Mouse (Mus musculus) heart, embryonic 14.5 days (tissue): ENCODE results near the gene 2010109A12Rik. TPM values are rescaled to one million over a fixed set of nuclear protein-coding genes. Genes with fewer than 3 reads are reported as not detected.

Experiments used
- ATAC-seq: fragments of 200-750 bp; cut with Nextera tagmentation; 2 replicates; pipeline ENCODE4 v1.8.0; 2017; ENCODE audit warnings: low read depth, moderate TSS enrichment; ENCODE audit not compliant: insufficient number of reproducible peaks, insufficient read depth, low FRiP score
- H3K27ac ChIP-seq, 2 experiments: fragments of 200-500 bp in 1 of 2; fragments of 300-500 bp in 1 of 2; sonication (generic) in 1 of 2; replicated peaks in 1 of 2; 2 replicates each; pipeline ENCODE4 v1.5.1; 2012 to 2014; ENCODE audit warnings: low read depth in 2 of 2, low read length in 2 of 2, control low read depth in 1 of 2, mild to moderate bottlenecking in 1 of 2, mixed read lengths in 1 of 2; ENCODE audit not compliant: control insufficient read depth in 1 of 2, insufficient read depth in 1 of 2
- H3K27me3 ChIP-seq: fragments of 300-500 bp; sonication (generic); 2 replicates; pipeline ENCODE4 v1.6.1; 2014; ENCODE audit warnings: mild to moderate bottlenecking, low read length, control low read depth; ENCODE audit not compliant: control insufficient read depth, insufficient read depth
- H3K36me3 ChIP-seq: fragments of 300-500 bp; sonication (generic); 2 replicates; pipeline ENCODE4 v1.6.1; 2014; ENCODE audit warnings: mild to moderate bottlenecking, control low read depth, low read length, mixed read lengths; ENCODE audit not compliant: control insufficient read depth, insufficient read depth
- H3K4me1 ChIP-seq, 2 experiments: fragments of 200-500 bp in 1 of 2; fragments of 300-500 bp in 1 of 2; sonication (generic) in 1 of 2; 2 replicates each; pipeline ENCODE4 v1.6.1; 2012 to 2014; ENCODE audit warnings: low read length in 2 of 2, control low read depth in 1 of 2, mixed read lengths in 1 of 2; ENCODE audit not compliant: control insufficient read depth in 2 of 2, insufficient read depth in 2 of 2
- H3K4me2 ChIP-seq: fragments of 300-500 bp; sonication (generic); 2 replicates; pipeline ENCODE4 v1.6.1; 2014; ENCODE audit warnings: mild to moderate bottlenecking, low read length
- H3K4me3 ChIP-seq, 2 experiments: fragments of 200-500 bp in 1 of 2; fragments of 300-500 bp in 1 of 2; sonication (generic) in 1 of 2; 2 replicates each; pipeline ENCODE4 v1.5.1; 2012 to 2014; ENCODE audit warnings: low read length in 2 of 2, mild to moderate bottlenecking in 2 of 2, control low read depth in 1 of 2, low read depth in 1 of 2, moderate library complexity in 1 of 2; ENCODE audit not compliant: control insufficient read depth in 1 of 2, insufficient read depth in 1 of 2
- H3K9ac ChIP-seq: fragments of 300-500 bp; sonication (generic); 2 replicates; pipeline ENCODE4 v1.6.1; 2014; ENCODE audit warnings: mild to moderate bottlenecking, low read length
- H3K9me3 ChIP-seq: fragments of 300-500 bp; sonication (generic); 2 replicates; pipeline ENCODE4 v1.6.1; 2016; ENCODE audit warnings: low read length, control low read depth; ENCODE audit not compliant: control insufficient read depth
- WGBS: fragments of 180-500 bp; shearing (Covaris S2); extraction: QIAGEN DNeasy Blood & Tissue Kit; methylation state at CpG from one replicate; pipeline ENCODE4 v1.1.7; 2014; 5-methylcytosine and 5-hydroxymethylcytosine counted together
- polyA plus RNA-seq: library from polyadenylated mRNA; unstranded; fragments of >200 nt; fragmentation: Nextera tagmentation; extraction: Ambion mirVana; gene quantifications from 2 replicates; pipeline ENCODE4 v1.2.1, GENCODE M21; 2014

2010109A12Rik gene
- polyA plus RNA-seq, 1 experiment from 2014 or later, result 2.2 TPM

DNA sequence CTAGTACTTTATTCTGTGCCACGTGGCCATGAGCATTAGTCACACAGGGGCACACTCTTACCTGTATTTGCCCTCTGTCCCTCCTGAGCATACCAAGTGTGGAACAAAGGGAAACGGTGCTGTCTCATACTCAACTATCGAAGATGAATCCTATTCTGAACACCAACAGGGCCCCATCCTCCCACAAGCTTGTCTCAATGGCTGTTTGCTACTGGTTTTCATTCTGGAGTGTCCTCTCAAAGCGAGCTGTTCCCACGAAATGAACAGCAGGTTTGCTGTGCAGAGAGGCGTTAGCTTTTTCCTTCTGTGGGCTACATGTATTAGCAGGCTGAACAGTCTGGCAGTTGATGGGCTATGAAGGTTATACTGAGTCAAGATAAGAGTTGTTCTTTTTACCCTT, 27.7 kb upstream of the 2010109A12Rik start:
- Histone ChIP-seq H3K9me3 (no peaks in the 10 kb centered on the region), H3K9ac (no peak overlapping the region), H3K4me1 (no peaks in the 10 kb centered on the region), H3K36me3 (peaks cover 85% of the 10 kb centered on the region), H3K27me3 (no peaks in the 10 kb centered on the region), H3K27ac (no peak overlapping the region), H3K4me3 (no peak overlapping the region), H3K4me2 (no peak overlapping the region)
- ATAC-seq, result no peak
- WGBS, result 77% methylated on average over 6 of the region's 6 CpGs

DNA sequence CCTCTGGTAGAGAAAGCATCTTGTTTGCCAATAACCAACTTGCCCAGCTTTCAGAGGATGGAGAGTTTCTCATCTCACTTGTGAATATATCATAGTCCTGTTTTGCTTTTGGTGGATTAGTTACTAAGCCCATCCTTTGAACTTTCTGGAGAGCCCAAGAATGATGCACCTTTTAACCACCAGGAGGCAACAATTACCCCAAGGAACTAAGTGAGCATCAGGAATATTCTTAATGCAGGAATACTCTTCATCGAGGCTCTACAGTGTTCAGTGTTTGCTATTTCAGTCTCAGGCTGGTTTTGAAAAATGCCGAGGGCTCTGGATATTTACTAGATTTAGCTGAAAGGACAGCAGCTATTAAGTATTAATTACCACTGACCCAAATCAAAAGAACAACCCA, 26.1 kb upstream of the 2010109A12Rik start:
- 63% methylated on average over 2 of the region's 2 CpGs for WGBS
- Histone ChIP-seq H3K9me3 (no peaks in the 10 kb centered on the region), H3K36me3 (peaks cover 88% of the 10 kb centered on the region), H3K4me2 (no peak overlapping the region), H3K9ac (no peak overlapping the region), H3K4me1 (no peaks in the 10 kb centered on the region), H3K4me3 (no peak overlapping the region), H3K27me3 (no peaks in the 10 kb centered on the region), H3K27ac (no peak overlapping the region)
- ATAC-seq, result no peak

DNA sequence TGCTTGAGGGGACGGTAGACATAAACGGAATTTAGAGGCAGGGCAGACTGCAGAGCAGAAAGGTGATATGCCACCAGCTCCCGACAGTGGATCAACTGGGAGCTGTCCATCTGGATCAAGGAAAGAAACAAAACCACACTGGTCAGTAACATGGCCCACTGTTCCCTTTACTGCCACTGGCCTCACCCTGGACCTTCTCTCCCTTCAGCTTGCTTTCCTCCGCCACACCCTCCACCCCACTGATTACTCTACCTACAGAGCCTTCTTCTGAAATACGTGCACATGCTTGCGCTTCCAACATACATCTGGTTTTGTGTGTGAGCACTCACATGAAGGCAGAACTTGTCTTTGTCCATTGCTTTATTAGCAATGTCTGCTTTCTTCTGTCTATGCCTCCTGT, 23.0 kb upstream of the 2010109A12Rik start:
- H3K36me3 ChIP-seq, result peaks cover 89% of the 10 kb centered on the region
- no peak overlapping the region for H3K9ac ChIP-seq
- no peaks in the 10 kb centered on the region for H3K9me3 ChIP-seq
- no peak overlapping the region for H3K27ac ChIP-seq
- H3K4me1 ChIP-seq, result no peaks in the 10 kb centered on the region
- H3K4me3 ChIP-seq, result no peak overlapping the region
- no peaks in the 10 kb centered on the region for H3K27me3 ChIP-seq
- 79% methylated on average over 6 of the region's 6 CpGs for WGBS
- ATAC-seq, result no peak
- H3K4me2 ChIP-seq, result no peak overlapping the region

DNA sequence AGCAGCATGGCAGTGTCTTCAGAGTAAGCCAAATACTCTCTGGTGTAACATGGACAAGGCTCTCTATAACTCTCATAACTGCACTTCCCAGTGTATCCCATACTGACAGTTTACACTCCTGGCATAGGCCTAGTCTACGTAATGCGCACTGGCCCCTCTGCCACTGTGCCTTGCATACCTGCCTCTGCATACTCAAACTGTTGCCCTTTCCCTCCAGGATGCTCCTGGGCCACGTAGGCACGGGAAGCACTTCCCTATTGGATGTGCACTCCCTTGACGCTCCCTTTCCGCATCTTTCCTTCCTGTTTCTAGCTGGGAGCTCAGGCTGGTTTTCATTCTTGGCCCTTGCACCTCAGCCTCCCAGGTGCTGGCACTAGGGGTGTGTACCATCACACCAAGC, 21.8 kb upstream of the 2010109A12Rik start:
- Histone ChIP-seq H3K9ac (no peak overlapping the region), H3K4me1 (no peaks in the 10 kb centered on the region), H3K27me3 (no peaks in the 10 kb centered on the region), H3K4me3 (no peak overlapping the region), H3K36me3 (peaks cover 90% of the 10 kb centered on the region), H3K27ac (no peak overlapping the region), H3K9me3 (no peaks in the 10 kb centered on the region), H3K4me2 (no peak overlapping the region)
- ATAC-seq, result no peak
- 87% methylated on average over 6 of the region's 6 CpGs for WGBS

DNA sequence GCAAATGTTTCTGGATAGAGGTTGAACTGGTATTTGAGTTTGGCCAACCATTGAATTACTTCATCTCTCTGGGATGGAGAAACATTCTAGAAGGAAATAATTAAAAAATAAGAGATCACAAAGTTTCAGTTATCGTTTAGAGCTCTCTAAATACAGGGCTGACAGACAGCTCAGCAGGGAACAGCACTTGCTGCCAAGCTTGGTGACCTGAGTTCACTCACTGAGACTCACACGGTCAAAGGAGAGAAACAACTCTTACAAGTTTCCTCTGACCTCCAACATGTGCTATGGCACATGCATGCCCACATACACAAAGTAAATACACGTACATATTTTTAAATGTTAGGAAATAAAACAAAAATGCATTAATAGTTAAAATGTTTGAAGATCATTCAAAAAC, 16.7 kb upstream of the 2010109A12Rik start:
- WGBS, result 75% methylated on average over 3 of the region's 3 CpGs
- H3K4me1 ChIP-seq, result no peaks in the 10 kb centered on the region
- H3K4me3 ChIP-seq, result no peak overlapping the region
- H3K36me3 ChIP-seq, result peaks cover 74% of the 10 kb centered on the region
- no peak overlapping the region for H3K4me2 ChIP-seq
- H3K9me3 ChIP-seq, result no peaks in the 10 kb centered on the region
- H3K27me3 ChIP-seq, result no peaks in the 10 kb centered on the region
- H3K27ac ChIP-seq, result no peak overlapping the region
- no peak for ATAC-seq
- H3K9ac ChIP-seq, result no peak overlapping the region

DNA sequence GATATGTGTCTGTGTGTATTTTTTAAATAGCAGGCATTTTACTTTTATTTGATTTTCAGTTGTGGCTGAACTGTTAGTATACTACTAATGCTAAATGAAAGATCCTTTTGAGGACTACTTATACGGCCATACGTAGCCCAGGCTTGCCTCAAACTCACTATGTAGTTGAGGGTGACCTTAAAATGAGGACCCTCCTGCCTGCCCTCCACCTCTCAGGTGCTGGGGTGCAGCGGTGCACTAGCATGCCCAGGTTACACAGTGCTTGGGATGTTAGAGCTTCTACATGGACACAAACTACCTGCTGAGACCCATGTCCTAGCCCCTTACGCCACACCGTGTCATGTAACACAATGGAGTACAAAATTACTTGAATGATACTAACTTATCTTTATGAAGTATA, 15.9 kb upstream of the 2010109A12Rik start:
- no peak overlapping the region for H3K27ac ChIP-seq
- H3K9me3 ChIP-seq, result no peaks in the 10 kb centered on the region
- H3K9ac ChIP-seq, result no peak overlapping the region
- 91% methylated on average over 5 of the region's 5 CpGs for WGBS
- H3K36me3 ChIP-seq, result peaks cover 72% of the 10 kb centered on the region
- H3K27me3 ChIP-seq, result no peaks in the 10 kb centered on the region
- no peak overlapping the region for H3K4me2 ChIP-seq
- no peak for ATAC-seq
- no peaks in the 10 kb centered on the region for H3K4me1 ChIP-seq
- H3K4me3 ChIP-seq, result no peak overlapping the region

DNA sequence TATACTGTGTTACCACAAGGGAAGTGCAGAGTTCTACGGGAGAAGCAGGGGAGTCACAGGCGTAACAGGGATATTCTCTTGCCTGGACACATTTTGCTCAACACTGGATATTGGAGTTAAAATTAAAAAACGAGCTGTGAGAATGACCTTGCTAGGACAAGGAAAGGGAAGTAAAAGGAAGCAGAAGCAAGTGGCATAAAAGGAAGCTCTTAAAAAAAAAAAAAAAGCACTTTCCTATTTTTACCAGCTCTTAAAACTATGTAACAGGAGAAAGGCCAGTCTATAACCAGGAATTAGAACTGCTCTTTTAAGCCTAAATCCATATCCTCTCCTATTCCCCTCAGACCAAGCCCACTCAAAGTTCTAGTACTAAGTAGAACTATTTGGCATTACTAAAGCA, 8.1 kb upstream of the 2010109A12Rik start:
- ATAC-seq, result no peak
- H3K9me3 ChIP-seq, result no peaks in the 10 kb centered on the region
- no peaks in the 10 kb centered on the region for H3K27me3 ChIP-seq
- no peak overlapping the region for H3K27ac ChIP-seq
- H3K9ac ChIP-seq, result no peak overlapping the region
- H3K4me3 ChIP-seq, result no peak overlapping the region
- H3K4me1 ChIP-seq, result peaks cover 0 to 13% of the 10 kb centered on the region in 2 experiments; a peak in 1 of 4 replicates
- H3K36me3 ChIP-seq, result peaks cover 80% of the 10 kb centered on the region
- 79% methylated on average over 3 of the region's 3 CpGs for WGBS
- H3K4me2 ChIP-seq, result no peak overlapping the region

DNA sequence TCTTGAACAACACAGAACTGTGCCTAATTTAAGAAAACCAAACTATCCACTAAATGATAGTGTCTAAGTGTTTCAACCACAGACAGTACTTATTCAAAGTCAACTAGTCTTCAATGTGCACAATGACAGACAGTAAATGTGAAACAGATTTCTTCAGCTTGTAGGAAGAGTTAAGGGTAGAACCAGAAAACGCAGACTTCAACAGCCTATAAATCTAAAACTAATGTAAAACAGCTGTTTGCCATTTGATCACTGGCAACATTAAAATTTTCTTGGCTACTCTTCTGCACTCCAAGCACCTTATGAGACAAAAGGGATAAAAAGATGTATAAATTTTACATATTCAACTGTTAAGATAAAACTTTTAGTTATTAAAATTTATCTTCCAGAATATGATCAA, 5.1 kb upstream of the 2010109A12Rik start:
- Histone ChIP-seq H3K27me3 (no peaks in the 10 kb centered on the region), H3K9ac (no peak overlapping the region), H3K4me1 (peaks cover 0 to 26% of the 10 kb centered on the region in 2 experiments; a peak in 1 of 4 replicates), H3K36me3 (peaks cover 54% of the 10 kb centered on the region), H3K4me3 (no peak overlapping the region), H3K27ac (no peak overlapping the region), H3K4me2 (no peak overlapping the region), H3K9me3 (no peaks in the 10 kb centered on the region)
- 90% methylated on average over 1 of the region's 1 CpGs for WGBS
- ATAC-seq, result no peak
